Mouse (Mus musculus) gastrocnemius, adult 8-10 months (tissue): ENCODE measurements around the gene Fubp3. TPM values are rescaled to one million over a fixed set of nuclear protein-coding genes. Genes with fewer than 3 reads are reported as not detected.

Experiments used
- DNase-seq, 2 experiments: peaks; one replicate each; pipeline ENCODE4 v3.0.0; 2022; ENCODE audit warnings: low spot score in 2 of 2
- microRNA-seq: library from miRNA; unstranded; fragments of <30 nt; microRNA quantifications from one replicate; pipeline ENCODE4 v1.2.0, GENCODE M21; 2022
- total RNA-seq, 4 experiments: library from RNA; stranded (reverse); gene quantifications; 2 replicates each; pipeline ENCODE4 v1.2.4; 2022

Fubp3 gene
- total RNA-seq, 4 experiments from 2014 or later: 7.3 to 12.1 (median 9.4) TPM

DNA sequence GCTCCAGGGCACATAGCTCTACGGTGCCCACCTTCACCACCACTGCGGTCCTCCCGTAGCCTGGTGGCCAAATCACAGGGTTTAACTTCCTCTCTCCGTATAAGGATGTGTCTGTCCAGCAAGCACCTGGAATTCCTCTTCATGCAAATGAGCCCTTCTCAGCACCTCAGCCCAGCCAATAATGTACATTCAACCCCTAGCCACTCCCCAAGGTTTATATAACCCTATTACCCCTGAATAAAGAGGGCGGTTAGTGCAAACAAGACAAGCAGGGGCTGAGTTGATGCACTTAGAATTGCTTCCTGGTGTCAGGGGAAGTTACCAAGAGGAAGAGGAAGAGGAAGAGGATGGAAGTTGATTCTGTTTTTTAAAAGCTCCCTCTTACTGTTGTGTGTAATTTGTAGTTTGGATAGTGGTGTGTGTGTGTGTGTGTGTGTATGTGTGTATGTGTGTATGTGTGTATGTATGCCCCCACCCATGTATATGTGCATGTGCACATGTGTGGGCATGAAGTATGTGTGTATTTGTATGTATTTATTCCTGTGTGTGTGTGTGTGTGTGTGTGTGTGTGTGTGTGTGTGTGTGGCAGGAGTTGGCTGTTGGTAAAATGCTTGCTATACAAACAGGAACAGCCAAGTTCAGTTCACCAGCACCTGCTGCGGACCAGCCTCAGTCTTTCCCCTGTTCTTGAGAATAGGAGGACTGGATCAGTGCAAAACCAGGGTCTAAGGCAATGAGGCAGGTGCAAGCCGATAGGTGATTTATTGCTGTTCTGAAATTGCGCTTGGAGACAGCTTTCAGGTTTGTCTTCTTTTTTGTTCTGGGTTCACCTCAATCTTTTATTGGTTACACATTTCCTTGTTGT, 90.7 kb downstream of the Fubp3 start:
- no peak for DNase-seq

DNA sequence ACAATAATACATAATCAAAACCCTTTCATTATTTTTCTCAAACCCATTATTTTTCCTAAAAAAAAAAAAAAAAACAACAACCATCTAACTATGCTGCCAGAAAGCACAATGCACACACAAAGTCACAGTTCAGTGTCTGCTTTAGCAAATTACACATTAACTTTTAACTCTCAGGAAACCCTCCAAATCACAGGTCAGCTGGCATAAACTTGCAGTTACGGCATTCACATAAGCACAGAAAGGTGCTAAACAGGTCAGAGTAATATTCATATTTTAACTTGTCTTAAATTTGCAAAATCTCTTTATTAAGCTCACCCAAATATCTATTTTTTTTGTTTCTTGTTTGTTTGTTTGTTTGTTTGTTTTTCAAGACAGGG, 91.3 kb downstream of the Fubp3 start:
- no peak for DNase-seq

Small RNA genes within 50 kb of the gene (microRNA-seq; reads per million reads assigned to microRNA genes)
- gene Mir6998: not detected

Other genes with a start within 250 kb of the Fubp3 start
- gene Ass1, start 102.4 kb upstream of the Fubp3 start, total RNA-seq: 1 to 10 TPM; 2.4 to 4.4 (median 3.3) TPM
- not detected for gene Prdm12, start 67.4 kb downstream of the Fubp3 start, total RNA-seq
- gene Exosc2, start 98.1 kb downstream of the Fubp3 start, total RNA-seq: 10 to 100 TPM in 1 of 4 experiments, 1 to 10 TPM in 3; 7.0 to 10.4 (median 8.0) TPM
- gene Abl1, start 115.7 kb downstream of the Fubp3 start, total RNA-seq: 10 to 100 TPM; 24.3 to 33.7 (median 26.4) TPM
- gene Qrfp, start 237.9 kb downstream of the Fubp3 start, total RNA-seq: not detected